Mouse (Mus musculus): Measurements from ENCODE around the gene Capn2.

GRCm38 (mm10) chr1:182496685-182497084 lies 20.7 kb downstream of the Capn2 start:
- TF ChIP-seq CTCF (IDR thresholded peaks at IDR 0.05; ENCODE audit: low read depth) (no peak), EP300 (IDR thresholded peaks at IDR 0.05; ENCODE audit: low read depth) (no peak)
